ENCODE assay signal across 8 mouse cellular contexts in genomic region chr13:21721757-21722372, GRCm38 (mm10). TPM values are rescaled to one million over a fixed set of nuclear protein-coding genes. Genes with fewer than 3 reads are reported as not detected.
A peak's percentile ranks its signal among the peaks of the same experiment; 100 is the strongest.
DNase-seq lines count a peak whose midpoint lies in the region; ATAC-seq and TF ChIP-seq lines count a peak whose summit lies in the region.
"Not testable (repeated sequence)": the region's sequence is repeated elsewhere in the genome, so short reads cannot be mapped to it uniquely, and the experiment has no call there.

Hist1h2bm (plus strand) TSS chr13:21722044.

- H3K27me3 ChIP-seq in embryonic facial prominence, embryonic 14.5 days (replicated peaks; ENCODE audit: control insufficient read depth, insufficient read depth, low read length); kidney, adult 2 months (replicated peaks; ENCODE audit: control insufficient read depth, insufficient read depth, low read length); limb, embryonic 10.5 days (ENCODE audit: low read depth, poor library complexity, severe bottlenecking); midbrain, embryonic 11.5 days (ENCODE audit: control insufficient read depth, insufficient read depth, low read length): not testable (repeated sequence)

- peak within 1 kb of the TSS; percentile 52 for H3K4me2 ChIP-seq in embryonic facial prominence, embryonic 14.5 days (ENCODE audit: low read depth, low read length)
- H3K4me2 ChIP-seq in midbrain, embryonic 11.5 days, result peak within 1 kb of the TSS; percentile 49

- H3K27ac ChIP-seq in bone marrow, adult 2 months (ENCODE audit: control insufficient read depth, insufficient read depth, low read depth, low read length, poor library complexity), result peak within 1 kb of the TSS; percentile 97
- peak within 1 kb of the TSS; percentile 88 for H3K27ac ChIP-seq in embryonic facial prominence, embryonic 14.5 days (replicated peaks; ENCODE audit: low read depth, low read length)
- H3K27ac ChIP-seq in kidney, adult 2 months (ENCODE audit: insufficient read depth, low read depth, low read length), result not testable (repeated sequence)
- H3K27ac ChIP-seq in limb, embryonic 10.5 days, result peak within 1 kb of the TSS; percentile 94
- peak within 1 kb of the TSS; percentile 94 for H3K27ac ChIP-seq in midbrain, embryonic 11.5 days (ENCODE audit: low read depth, low read length)

- WGBS in bone marrow, adult 2 months, result under 1% methylated on average over 37 of the region's 37 CpGs
- WGBS in embryonic facial prominence, embryonic 14.5 days, result under 1% methylated on average over 19 of the region's 37 CpGs
- 1% methylated on average over 37 of the region's 37 CpGs for WGBS in kidney, adult 2 months
- under 1% methylated on average over 37 of the region's 37 CpGs for WGBS in limb, embryonic 10.5 days
- WGBS in midbrain, embryonic 11.5 days, result 0% methylated on average over 37 of the region's 37 CpGs

- not testable (repeated sequence) for H3K9me3 ChIP-seq in embryonic facial prominence, embryonic 14.5 days (ENCODE audit: control insufficient read depth, low read length); limb, embryonic 10.5 days (replicated peaks); midbrain, embryonic 11.5 days (ENCODE audit: control insufficient read depth, low read length)

- not testable (repeated sequence) for H3K36me3 ChIP-seq in embryonic facial prominence, embryonic 14.5 days (ENCODE audit: control insufficient read depth, insufficient read depth, low read length); kidney, adult 2 months (ENCODE audit: control insufficient read depth, insufficient read depth, low read length); limb, embryonic 10.5 days; midbrain, embryonic 11.5 days (ENCODE audit: control insufficient read depth, insufficient read depth, low read length)

- H3K9ac ChIP-seq in embryonic facial prominence, embryonic 14.5 days (ENCODE audit: low read depth, low read length), result peak within 1 kb of the TSS; percentile 62
- peak within 1 kb of the TSS; percentile 76 for H3K9ac ChIP-seq in midbrain, embryonic 11.5 days (ENCODE audit: low read length)

- peak; percentile 99 for DNase-seq in 416B (ENCODE audit: low read depth)
- peak; percentile 98 for DNase-seq in embryonic facial prominence, embryonic 14.5 days (ENCODE audit: low spot score)
- peak; percentile 91 for DNase-seq in heart, adult 8-10 months (ENCODE audit: low spot score)
- peak; percentile 82 for DNase-seq in kidney, adult 2 months
- DNase-seq in limb, embryonic 10.5 days (ENCODE audit: low spot score), result peak; percentile 75
- DNase-seq in midbrain, embryonic 11.5 days (ENCODE audit: low spot score, missing footprints), result peak; percentile 98
- peak; percentile 68 for DNase-seq in spleen, adult 12 weeks (ENCODE audit: low spot score)

- TF ChIP-seq POLR2A in bone marrow, adult 2 months (IDR thresholded peaks at IDR 0.05; ENCODE audit: borderline replicate concordance, control insufficient read depth, low read depth, low read length), result peak; percentile 96
- TF ChIP-seq POLR2A in kidney, adult 2 months (IDR thresholded peaks at IDR 0.05; ENCODE audit: low read depth, low read length), result peak; percentile 24

- TF ChIP-seq CTCF in bone marrow, adult 2 months (IDR thresholded peaks at IDR 0.05; ENCODE audit: control insufficient read depth, insufficient read depth, low read length); kidney, adult 2 months (conservative IDR thresholded peaks at IDR 0.05; ENCODE audit: insufficient read depth, insufficient read length, low read depth, low read length): not testable (repeated sequence)

- ATAC-seq in embryonic facial prominence, embryonic 14.5 days (ENCODE audit: low read depth), result peak; percentile 97
- peak; percentile 94 for ATAC-seq in midbrain, embryonic 11.5 days (ENCODE audit: low FRiP score)

- H3K4me1 ChIP-seq in bone marrow, adult 2 months (ENCODE audit: control insufficient read depth, insufficient read depth, low read length); kidney, adult 2 months (ENCODE audit: control insufficient read depth, insufficient read depth, low read length): not testable (repeated sequence)
- peaks cover 20% of the 10 kb centered on the region for H3K4me1 ChIP-seq in embryonic facial prominence, embryonic 14.5 days (ENCODE audit: control insufficient read depth, insufficient read depth, low read length)
- H3K4me1 ChIP-seq in limb, embryonic 10.5 days, result peaks cover 26% of the 10 kb centered on the region
- peaks cover 12% of the 10 kb centered on the region for H3K4me1 ChIP-seq in midbrain, embryonic 11.5 days (ENCODE audit: control insufficient read depth, insufficient read depth, low read length)

- peak within 1 kb of the TSS; percentile 82 for H3K4me3 ChIP-seq in bone marrow, adult 2 months (replicated peaks; ENCODE audit: control insufficient read depth, low read depth, low read length)
- H3K4me3 ChIP-seq in embryonic facial prominence, embryonic 14.5 days (ENCODE audit: low read depth, low read length), result peak within 1 kb of the TSS; percentile 42
- peak within 1 kb of the TSS; percentile 77 for H3K4me3 ChIP-seq in kidney, adult 2 months (ENCODE audit: insufficient read depth, low read depth, low read length)
- peak within 1 kb of the TSS; percentile 50 for H3K4me3 ChIP-seq in limb, embryonic 10.5 days
- H3K4me3 ChIP-seq in midbrain, embryonic 11.5 days (ENCODE audit: low read depth, low read length), result peak within 1 kb of the TSS; percentile 28

RNA-seq across cellular contexts. Expression of gene Hist1h2bm, which starts in this region (rescaled TPM):
- polyA plus RNA-seq in bone marrow, adult 2 months (2011; ENCODE audit: insufficient read depth, insufficient read length, low replicate concordance, missing spikeins), result 19.6 and 68.6 TPM in 2 replicates
- 2.2 and 2.9 TPM in 2 replicates for polyA plus RNA-seq in embryonic facial prominence, embryonic 14.5 days (2014; fragmentation: Nextera tagmentation; extraction: Ambion mirVana)
- total RNA-seq in heart, adult 8-10 months (2022), result 1 to 10 TPM in 2 of 4 experiments, under 1 TPM in 1, not detected in 1; 0.94 to 3.0 (median 1.8) TPM
- 0.24 and 0.38 TPM in 2 replicates for polyA plus RNA-seq in kidney, adult 2 months (2012; rRNA removed)
- 6.8 and 7.9 TPM in 2 replicates for polyA plus RNA-seq in limb, embryonic 10.5 days (2016; fragmentation: Nextera tagmentation; extraction: Ambion mirVana)
- 4.2 and 5.7 TPM in 2 replicates for polyA plus RNA-seq in midbrain, embryonic 11.5 days (2014; fragmentation: Nextera tagmentation; extraction: Ambion mirVana)

Comparison
In these comparisons a context has a peak if more than half of its experiments do, and no peak if none do; other contexts are left out.
1. Peak in DNase-seq and H3K4me3 ChIP-seq in kidney, adult 2 months; RNA of the gene not detected or under 1 TPM.
2. H3K4me3 ChIP-seq: peak in every context shown above with its lines; median percentile 82 in bone marrow, adult 2 months; 77 in kidney, adult 2 months; 50 in limb, embryonic 10.5 days; 42 in embryonic facial prominence, embryonic 14.5 days; 28 in midbrain, embryonic 11.5 days.